ENCODE assay signal across 16 mouse cellular contexts in the genomic region with DNA sequence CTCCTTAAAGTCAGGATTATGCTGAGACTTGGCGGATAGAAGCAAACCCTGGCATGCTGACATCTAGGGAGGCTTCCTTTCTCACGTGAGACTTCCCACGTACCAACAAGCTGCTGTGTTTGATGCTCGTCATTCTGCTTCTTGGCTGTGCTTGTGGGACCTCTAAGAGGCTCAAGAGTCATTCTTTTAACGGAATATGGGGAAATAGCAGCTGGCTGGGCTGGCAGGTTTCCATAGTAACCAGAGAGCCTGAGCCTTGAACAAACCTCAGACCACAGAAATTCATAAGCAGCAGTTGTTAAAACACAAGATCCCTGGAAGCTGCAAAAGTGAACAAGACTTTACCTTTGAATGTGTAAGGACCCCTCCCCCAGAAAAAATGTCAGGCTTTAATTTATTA. TPM values are rescaled to one million over a fixed set of nuclear protein-coding genes. Genes with fewer than 3 reads are reported as not detected.
A peak's percentile ranks its signal among the peaks of the same experiment; 100 is the strongest.
DNase-seq lines count a peak whose midpoint lies in the region; ATAC-seq lines count a peak whose summit lies in the region.
"Had no signal": no experiment of that assay in that cellular context is flagged by ENCODE, and none has a peak within 500 bp of the region (broad histone marks: within the 10 kb centered on the region; RNA-seq: fewer than 3 reads in every experiment).

No protein-coding gene starts in this region.

- H3K36me3 ChIP-seq in lung, embryonic 16.5 days (ENCODE audit: control insufficient read depth, insufficient read depth, low read length), result no peaks in the 10 kb centered on the region
- no peaks in the 10 kb centered on the region for H3K36me3 ChIP-seq in limb, embryonic 13.5 days
- H3K36me3 ChIP-seq: neural tube, embryonic 12.5 days had no signal

- no peak overlapping the region for H3K9ac ChIP-seq in lung, embryonic 16.5 days (ENCODE audit: low read length)
- H3K9ac ChIP-seq in limb, embryonic 13.5 days, result no peak overlapping the region
- H3K9ac ChIP-seq: neural tube, embryonic 12.5 days had no signal

- H3K27me3 ChIP-seq in lung, embryonic 16.5 days (ENCODE audit: control insufficient read depth, insufficient read depth, low read depth, low read length), result no peaks in the 10 kb centered on the region
- peaks cover 22% of the 10 kb centered on the region; the same call in 1 of the 2 replicates for H3K27me3 ChIP-seq in limb, embryonic 13.5 days
- H3K27me3 ChIP-seq: neural tube, embryonic 12.5 days had no signal

- peak; percentile 59 for ATAC-seq in lung, embryonic 16.5 days (ENCODE audit: low read depth)
- ATAC-seq in limb, embryonic 13.5 days (ENCODE audit: low FRiP score, low read depth), result peak; percentile 28; the same call in 1 of the 2 replicates

- peak; percentile 2 for DNase-seq in embryo, embryonic 11 days
- no peak for DNase-seq in embryo, embryonic 9.5 days (ENCODE audit: extremely low spot score)
- no peak for DNase-seq in lung, postnatal 4 days
- peak; percentile 2 for DNase-seq in 416B (ENCODE audit: low read depth)
- DNase-seq in spleen, adult 18-20 months, result no peak
- DNase-seq in adrenal gland, adult (ENCODE audit: inconsistent age in 2 of 2, low spot score in 1 of 2), result no peak
- DNase-seq: adrenal gland, postnatal 25 days; heart, adult 18-20 months; thymus, adult 2 months had no signal

- no peak overlapping the region for H3K27ac ChIP-seq in lung, embryonic 16.5 days (ENCODE audit: low read length)
- no peak overlapping the region for H3K27ac ChIP-seq in limb, embryonic 13.5 days
- H3K27ac ChIP-seq: kidney, postnatal 0 days; neural tube, embryonic 12.5 days had no signal

- H3K4me3 ChIP-seq in lung, embryonic 16.5 days (ENCODE audit: low read length), result no peak overlapping the region
- H3K4me3 ChIP-seq in limb, embryonic 13.5 days, result no peak overlapping the region
- H3K4me3 ChIP-seq: erythroblast, embryonic 14.5 days; megakaryocyte, embryonic 14.5 days; neural tube, embryonic 12.5 days had no signal

- WGBS in lung, embryonic 16.5 days, result 32% methylated on average over 5 of the region's 5 CpGs
- 36% methylated on average over 5 of the region's 5 CpGs for WGBS in limb, embryonic 13.5 days

- H3K9me3 ChIP-seq in lung, embryonic 16.5 days (ENCODE audit: control insufficient read depth, low read length), result no peaks in the 10 kb centered on the region
- no peaks in the 10 kb centered on the region for H3K9me3 ChIP-seq in limb, embryonic 13.5 days
- H3K9me3 ChIP-seq: megakaryocyte, embryonic 14.5 days; neural tube, embryonic 12.5 days had no signal

- H3K4me2 ChIP-seq in lung, embryonic 16.5 days (ENCODE audit: low read depth, low read length), result no peak overlapping the region
- 0 out of 2 replicates have a peak overlapping the region, but pooled peaks have one; percentile 4 for H3K4me2 ChIP-seq in limb, embryonic 13.5 days (replicated peaks)
- H3K4me2 ChIP-seq: neural tube, embryonic 12.5 days had no signal

- H3K4me1 ChIP-seq in lung, embryonic 16.5 days (replicated peaks; ENCODE audit: control insufficient read depth, insufficient read depth, low read length), result no peaks in the 10 kb centered on the region
- H3K4me1 ChIP-seq in limb, embryonic 13.5 days, result 0 out of 2 replicates have a peak, but pooled peaks cover 3% of the 10 kb centered on the region
- H3K4me1 ChIP-seq: megakaryocyte, embryonic 14.5 days; neural tube, embryonic 12.5 days had no signal

RNA-seq across cellular contexts. Expression of a gene that starts 9.4 kb away (rescaled TPM):
- 0.53 and 0.54 TPM in 2 replicates for polyA plus RNA-seq in lung, embryonic 16.5 days (2015; fragmentation: Nextera tagmentation; extraction: Ambion mirVana)
- polyA plus RNA-seq in limb, embryonic 13.5 days (2015; fragmentation: Nextera tagmentation; extraction: Ambion mirVana), result 0.80 and 0.94 TPM in 2 replicates
- polyA plus RNA-seq: C2C12; erythroblast, embryonic 14.5 days had no signal

Comparison
In these comparisons a context has a peak if more than half of its experiments do, and no peak if none do; other contexts are left out.
1. DNase-seq: peak in embryo, embryonic 11 days (single experiment) and 416B (single experiment); none in embryo, embryonic 9.5 days (single experiment), lung, postnatal 4 days (0 of 2), spleen, adult 18-20 months (0 of 2) and adrenal gland, adult (0 of 2).